Mouse (Mus musculus): ENCODE measurements around the gene Orm2. TPM values are rescaled to one million over a fixed set of nuclear protein-coding genes. Genes with fewer than 3 reads are reported as not detected.

The Orm2 gene
- polyA plus RNA-seq, 1 experiment from 2014 or later: not detected

- Histone ChIP-seq H3K4me2 (no peak overlapping the region), H3K4me3 (no peak overlapping the region), H3K27me3 (no peaks in the 10 kb centered on the region), H3K4me1 (peaks cover 17% of the 10 kb centered on the region), H3K27ac (no peak overlapping the region), H3K9me3 (replicated peaks) (no peaks in the 10 kb centered on the region), H3K36me3 (ENCODE audit: poor library complexity, severe bottlenecking) (peaks cover 83% of the 10 kb centered on the region), H3K9ac (no peak overlapping the region)
- 78% methylated on average over 12 of the region's 12 CpGs for WGBS
- no peak for ATAC-seq
Measured at GRCm38 (mm10) chr4:63383474-63383873, 21.2 kb downstream of the Orm2 start.

- Histone ChIP-seq H3K4me2 (no peak overlapping the region), H3K27me3 (no peaks in the 10 kb centered on the region), H3K9me3 (replicated peaks) (no peaks in the 10 kb centered on the region), H3K36me3 (ENCODE audit: poor library complexity, severe bottlenecking) (peaks cover 75% of the 10 kb centered on the region), H3K9ac (no peak overlapping the region), H3K4me1 (peaks cover 25% of the 10 kb centered on the region), H3K27ac (no peak overlapping the region), H3K4me3 (no peak overlapping the region)
- ATAC-seq: no peak
- WGBS: 93% methylated on average over 4 of the region's 4 CpGs
Measured at GRCm38 (mm10) chr4:63384262-63384661, 22.0 kb downstream of the Orm2 start.

DNA sequence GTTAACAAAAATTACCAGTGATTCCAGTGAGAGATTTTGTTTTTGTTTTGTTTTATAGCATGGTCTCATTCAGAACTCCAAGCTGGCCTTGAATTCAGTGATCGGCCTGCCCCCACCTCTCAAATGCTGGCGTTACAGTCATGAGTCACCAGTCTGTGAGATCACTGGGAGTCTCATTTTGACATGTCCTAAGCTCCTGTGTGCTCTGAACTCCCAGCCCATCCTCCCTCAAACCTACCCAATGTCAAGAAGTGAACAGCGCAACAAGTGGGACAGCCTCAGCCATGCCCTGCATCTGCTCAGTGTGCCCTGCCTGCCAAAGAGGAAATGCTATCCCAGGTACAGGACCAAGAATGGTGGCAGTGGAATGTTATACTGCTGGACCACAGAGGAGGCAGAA is 23.0 kb downstream of the Orm2 start:
- Histone ChIP-seq H3K27ac (no peak overlapping the region), H3K36me3 (ENCODE audit: poor library complexity, severe bottlenecking) (peaks cover 67% of the 10 kb centered on the region), H3K9me3 (replicated peaks) (no peaks in the 10 kb centered on the region), H3K9ac (no peak overlapping the region), H3K4me1 (peaks cover 35% of the 10 kb centered on the region), H3K4me3 (no peak overlapping the region), H3K27me3 (no peaks in the 10 kb centered on the region), H3K4me2 (no peak overlapping the region)
- 94% methylated on average over 3 of the region's 3 CpGs for WGBS
- ATAC-seq: no peak

DNA sequence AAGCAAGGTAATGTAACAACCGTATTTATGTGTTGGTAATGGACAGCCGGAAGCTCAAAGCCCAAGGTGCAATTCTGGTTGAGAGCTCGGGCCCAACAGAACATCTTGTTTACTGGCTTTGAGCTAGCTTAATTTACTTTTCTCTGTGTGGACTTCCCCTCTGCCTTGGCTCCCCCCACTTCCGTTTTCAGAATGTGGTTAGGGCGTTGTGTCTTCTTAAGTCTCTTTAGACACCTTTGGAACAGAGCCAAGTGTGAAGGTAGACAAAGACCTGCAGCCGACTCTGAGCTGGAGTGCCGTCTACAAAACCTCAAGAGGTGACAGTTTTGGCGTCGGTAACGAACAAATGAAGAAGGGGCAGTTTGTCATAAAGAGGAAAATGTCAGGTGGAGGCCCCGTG is 23.5 kb downstream of the Orm2 start:
- Histone ChIP-seq H3K4me3 (no peak overlapping the region), H3K9me3 (replicated peaks) (no peaks in the 10 kb centered on the region), H3K27me3 (no peaks in the 10 kb centered on the region), H3K27ac (no peak overlapping the region), H3K36me3 (ENCODE audit: poor library complexity, severe bottlenecking) (peaks cover 67% of the 10 kb centered on the region), H3K4me2 (no peak overlapping the region), H3K4me1 (peaks cover 40% of the 10 kb centered on the region), H3K9ac (no peak overlapping the region)
- ATAC-seq: no peak
- WGBS: 56% methylated on average over 11 of the region's 11 CpGs

DNA sequence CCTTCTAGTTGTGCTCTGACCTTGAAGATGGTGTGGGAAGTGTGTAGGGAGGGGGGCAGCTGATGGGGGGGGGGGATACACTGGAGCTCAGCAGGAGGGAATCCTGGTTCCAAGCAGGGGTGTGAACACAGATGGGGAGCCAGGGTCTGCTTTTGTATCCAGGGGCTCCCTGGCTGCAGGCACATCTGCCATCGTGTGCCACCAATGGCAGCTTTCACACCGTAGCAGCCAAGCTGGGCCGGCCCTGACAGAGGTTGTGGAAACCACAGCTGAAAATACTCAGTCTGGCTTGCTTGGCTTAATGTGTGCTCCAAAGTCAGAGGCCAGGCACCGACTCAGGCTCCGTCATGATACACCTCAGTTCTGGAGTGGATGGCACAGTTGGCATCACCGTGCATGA is 25.8 kb downstream of the Orm2 start:
- Histone ChIP-seq H3K36me3 (ENCODE audit: poor library complexity, severe bottlenecking) (peaks cover 65% of the 10 kb centered on the region), H3K4me2 (0 out of 2 replicates have a peak overlapping the region, but pooled peaks have one; percentile 12), H3K4me1 (peaks cover 55% of the 10 kb centered on the region), H3K9ac (no peak overlapping the region; the same call in 1 of the 2 replicates), H3K4me3 (no peak overlapping the region), H3K27ac (peak overlapping the region; percentile 88), H3K27me3 (no peaks in the 10 kb centered on the region), H3K9me3 (replicated peaks) (no peaks in the 10 kb centered on the region)
- ATAC-seq: no peak
- 66% methylated on average over 6 of the region's 6 CpGs for WGBS

DNA sequence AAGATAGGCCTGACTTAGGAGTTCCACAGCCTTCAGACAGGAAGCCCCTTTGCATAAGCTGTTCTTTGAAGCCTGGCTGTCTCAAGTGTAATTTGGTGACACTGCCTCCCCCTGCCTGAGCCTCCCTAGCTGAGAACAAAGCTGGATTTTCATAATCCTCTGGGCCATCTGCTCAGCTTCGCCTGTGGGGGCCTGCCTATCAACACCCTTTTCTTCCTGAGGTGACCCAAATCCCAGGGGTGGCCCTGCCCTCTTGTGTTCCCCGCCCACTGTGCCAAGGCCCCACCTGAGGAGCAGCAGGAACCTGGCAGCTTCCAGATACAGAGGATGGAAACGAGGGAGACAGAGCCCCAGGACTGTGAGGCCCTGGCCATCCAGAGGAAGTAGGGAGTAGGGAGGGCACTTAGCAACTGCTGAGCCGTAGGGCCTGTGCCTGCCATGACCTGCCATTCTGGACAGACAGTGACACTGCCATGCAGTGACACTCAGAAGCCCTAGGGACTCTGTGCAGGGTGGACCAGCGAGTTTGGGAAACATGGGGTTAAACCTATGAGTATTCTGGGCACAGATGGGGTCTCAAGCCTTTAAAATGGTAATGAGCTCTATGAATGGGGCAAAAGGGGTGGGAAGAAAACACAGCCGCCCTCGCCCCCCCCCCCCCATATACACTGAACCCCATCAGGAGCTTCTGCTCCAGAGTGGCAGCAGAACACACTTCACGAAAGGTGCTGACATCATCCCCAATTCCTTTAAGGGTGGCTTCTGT is 27.1 kb downstream of the Orm2 start:
- Histone ChIP-seq H3K4me1 (peaks cover 63% of the 10 kb centered on the region), H3K9ac (peak overlapping the region; percentile 12; the same call in 1 of the 2 replicates), H3K4me2 (peak overlapping the region; percentile 12), H3K9me3 (replicated peaks) (no peaks in the 10 kb centered on the region), H3K27me3 (no peaks in the 10 kb centered on the region), H3K36me3 (ENCODE audit: poor library complexity, severe bottlenecking) (peaks cover 64% of the 10 kb centered on the region), H3K27ac (peak overlapping the region; percentile 88), H3K4me3 (no peak overlapping the region)
- WGBS: 3% methylated on average over 8 of the region's 8 CpGs
- ATAC-seq: peak; percentile 82

DNA sequence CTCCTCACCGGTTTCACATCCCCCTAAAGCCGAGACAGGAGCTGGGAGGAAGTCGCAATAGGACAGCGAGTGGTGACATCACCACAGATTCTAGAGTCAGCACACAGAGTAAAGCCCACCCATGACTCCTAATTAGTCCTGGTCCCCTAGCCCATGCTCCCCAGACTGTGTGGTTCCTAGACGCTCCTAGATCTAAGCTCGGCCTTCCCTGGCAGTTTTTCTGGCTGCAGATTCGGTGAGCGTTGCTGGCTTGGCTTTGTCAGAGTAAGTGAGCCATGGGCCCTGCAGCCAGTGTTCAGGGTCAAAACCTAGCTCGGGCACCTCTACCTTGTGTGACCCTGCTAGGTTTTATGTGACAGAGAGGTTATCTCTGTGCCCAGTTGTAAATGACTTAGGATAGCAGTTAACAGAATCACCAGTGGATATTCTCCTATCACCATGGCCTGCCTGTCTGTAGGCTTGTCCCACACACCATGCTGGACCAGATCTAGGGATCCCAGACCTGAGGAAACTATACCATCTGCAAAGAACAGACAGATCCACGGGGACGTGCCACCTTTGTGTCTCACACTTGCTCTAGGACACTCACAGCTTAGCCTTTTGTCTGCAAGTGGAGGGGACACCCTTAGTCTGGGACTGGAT is 27.8 kb downstream of the Orm2 start:
- ATAC-seq: peak; percentile 76
- Histone ChIP-seq H3K4me2 (peak overlapping the region; percentile 12), H3K9me3 (replicated peaks) (no peaks in the 10 kb centered on the region)

GRCm38 (mm10) chr4:63391322-63391721 is 29.1 kb downstream of the Orm2 start:
- H3K27ac ChIP-seq: peak overlapping the region; percentile 88
- H3K4me2 ChIP-seq: no peak overlapping the region
- no peaks in the 10 kb centered on the region for H3K27me3 ChIP-seq
- H3K9ac ChIP-seq: no peak overlapping the region
- H3K36me3 ChIP-seq (ENCODE audit: poor library complexity, severe bottlenecking): peaks cover 66% of the 10 kb centered on the region
- ATAC-seq: no peak
- H3K4me3 ChIP-seq: no peak overlapping the region
- H3K9me3 ChIP-seq (replicated peaks): no peaks in the 10 kb centered on the region
- 87% methylated on average over 6 of the region's 6 CpGs for WGBS
- peaks cover 66% of the 10 kb centered on the region for H3K4me1 ChIP-seq

More for the DNA sequence above, 27.8 kb downstream of the Orm2 start:
- Histone ChIP-seq H3K9ac (no peak overlapping the region), H3K36me3 (ENCODE audit: poor library complexity, severe bottlenecking) (peaks cover 66% of the 10 kb centered on the region), H3K27me3 (no peaks in the 10 kb centered on the region), H3K4me1 (peaks cover 66% of the 10 kb centered on the region), H3K4me3 (no peak overlapping the region), H3K27ac (peak overlapping the region; percentile 88)
- WGBS: 20% methylated on average over 11 of the region's 11 CpGs

DNA sequence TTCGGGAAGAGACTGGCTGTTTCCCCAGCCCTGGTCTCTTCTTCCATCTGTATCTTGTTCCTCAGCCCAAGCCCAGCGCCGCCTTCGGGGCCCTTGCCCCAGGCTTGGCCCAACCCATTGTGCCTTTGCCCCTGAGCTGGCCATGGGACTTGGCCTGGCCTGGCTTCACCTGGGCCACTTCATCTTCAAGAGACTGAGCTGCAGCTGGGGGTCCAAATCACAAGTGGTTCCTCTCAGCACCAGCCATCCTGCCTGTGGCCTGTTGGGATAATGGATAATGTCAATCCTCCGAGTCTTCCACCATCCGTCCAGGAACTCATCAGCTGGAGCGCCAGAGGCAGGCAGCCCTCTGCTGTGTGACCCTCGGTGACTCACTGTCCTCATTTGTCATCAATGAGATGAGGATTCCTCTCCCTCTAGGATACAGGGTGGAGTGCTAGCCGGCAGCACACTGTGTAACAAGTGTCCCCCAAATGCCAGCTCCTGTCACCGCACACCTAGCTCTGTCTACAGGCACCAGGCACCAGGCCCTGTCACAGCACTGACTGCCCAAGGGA is 35.8 kb downstream of the Orm2 start:
- Histone ChIP-seq H3K9ac (no peak overlapping the region), H3K27ac (no peak overlapping the region), H3K4me3 (no peak overlapping the region), H3K4me2 (no peak overlapping the region), H3K4me1 (peaks cover 61% of the 10 kb centered on the region), H3K9me3 (replicated peaks) (no peaks in the 10 kb centered on the region), H3K27me3 (no peaks in the 10 kb centered on the region), H3K36me3 (ENCODE audit: poor library complexity, severe bottlenecking) (peaks cover 57% of the 10 kb centered on the region)
- ATAC-seq: no peak
- 90% methylated on average over 10 of the region's 10 CpGs for WGBS

GRCm38 (mm10) chr4:63398854-63399609 is 36.8 kb downstream of the Orm2 start:
- Histone ChIP-seq H3K4me1 (peaks cover 63% of the 10 kb centered on the region), H3K9ac (peak overlapping the region; percentile 37; the same call in 1 of the 2 replicates), H3K27ac (peak overlapping the region; percentile 38; the same call in 1 of the 2 replicates), H3K36me3 (ENCODE audit: poor library complexity, severe bottlenecking) (peaks cover 49% of the 10 kb centered on the region), H3K27me3 (no peaks in the 10 kb centered on the region), H3K4me3 (no peak overlapping the region), H3K9me3 (replicated peaks) (no peaks in the 10 kb centered on the region), H3K4me2 (0 out of 2 replicates have a peak overlapping the region, but pooled peaks have one; percentile 3)
- WGBS: 73% methylated on average over 11 of the region's 11 CpGs
- ATAC-seq: no peak

- ATAC-seq: no peak
- Histone ChIP-seq H3K27ac (peak overlapping the region; percentile 22; the same call in 1 of the 2 replicates), H3K4me1 (peaks cover 69% of the 10 kb centered on the region), H3K36me3 (ENCODE audit: poor library complexity, severe bottlenecking) (peaks cover 41% of the 10 kb centered on the region), H3K27me3 (no peaks in the 10 kb centered on the region), H3K4me2 (0 out of 2 replicates have a peak overlapping the region, but pooled peaks have one; percentile 5), H3K9me3 (replicated peaks) (no peaks in the 10 kb centered on the region), H3K4me3 (no peak overlapping the region), H3K9ac (0 out of 2 replicates have a peak overlapping the region, but pooled peaks have one; percentile 37)
- 73% methylated on average over 8 of the region's 8 CpGs for WGBS
Measured at GRCm38 (mm10) chr4:63399691-63400270, 37.5 kb downstream of the Orm2 start.

Measured in forebrain, embryonic 13.5 days (tissue).